Mouse (Mus musculus) stomach, adult 2 months (tissue): Measurements from ENCODE around the gene Vmn1r119. TPM values are rescaled to one million over a fixed set of nuclear protein-coding genes. Genes with fewer than 3 reads are reported as not detected.

ENCODE experiments used
- polyA plus RNA-seq: library from polyadenylated mRNA; depleted of rRNA; stranded (reverse); fragments of >200 nt; gene quantifications from 2 replicates; pipeline ENCODE4 v1.2.3, GENCODE M21; 2012; rRNA removed

Gene Vmn1r119
- not detected in 2 replicates for polyA plus RNA-seq

DNA sequence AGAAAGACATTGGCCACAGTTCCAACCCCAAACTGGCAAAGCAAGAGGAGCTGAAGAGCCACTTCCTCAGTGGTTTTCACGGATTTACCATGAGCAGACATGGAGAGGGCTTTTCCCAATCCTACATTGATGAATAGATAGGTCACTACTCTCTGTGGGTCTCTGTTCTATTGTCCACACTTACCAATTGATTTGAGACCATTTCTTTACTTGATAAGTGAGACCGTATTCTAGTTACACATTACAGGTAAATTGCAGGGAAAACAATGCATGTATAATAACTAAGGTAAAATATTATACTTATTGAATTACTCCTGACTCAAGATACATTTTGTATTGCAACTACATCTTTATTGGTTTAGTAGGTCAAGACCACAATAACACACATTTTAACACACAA is at the start of gene Vmn1r119:
Vmn1r119 (minus strand) TSS at position 101 of the 400 bp plus-strand sequence.

DNA sequence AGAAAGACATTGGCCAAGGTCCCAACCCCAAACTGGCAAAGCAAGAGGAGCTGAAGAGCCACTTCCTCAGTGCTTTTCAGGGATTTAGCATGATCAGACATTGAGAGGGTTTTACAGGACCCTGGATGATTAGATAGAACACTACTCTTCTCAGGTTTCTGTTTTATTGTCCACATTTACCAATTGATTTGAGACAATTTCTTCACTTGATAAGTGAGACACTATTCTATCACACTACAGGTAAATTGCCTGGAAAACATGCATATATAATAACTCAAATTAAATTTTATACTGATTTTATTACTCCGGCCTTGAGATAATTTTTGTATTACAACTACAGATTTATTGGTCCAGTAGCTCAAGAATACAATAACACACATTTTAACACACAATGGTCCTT is 41.4 kb upstream of the Vmn1r119 start, which contains the start of gene Vmn1r120:
Vmn1r120 (minus strand) TSS at position 101 of the 400 bp plus-strand sequence.

Other genes starting within 250 kb of the Vmn1r119 start
- not detected in 2 replicates for gene Vmn1r112, start 241.3 kb downstream of the Vmn1r119 start, polyA plus RNA-seq
- gene Vmn1r113, start 225.2 kb downstream of the Vmn1r119 start, polyA plus RNA-seq = not detected in 2 replicates
- gene Vmn1r114, start 200.3 kb downstream of the Vmn1r119 start, polyA plus RNA-seq = not detected in 2 replicates
- gene Vmn1r115, start 167.5 kb downstream of the Vmn1r119 start, polyA plus RNA-seq = not detected in 2 replicates
- not detected in 2 replicates for gene Vmn1r116, start 140.2 kb downstream of the Vmn1r119 start, polyA plus RNA-seq
- not detected in 2 replicates for gene Vmn1r117, start 128.3 kb downstream of the Vmn1r119 start, polyA plus RNA-seq
- gene Vmn1r118, start 100.1 kb downstream of the Vmn1r119 start, polyA plus RNA-seq = not detected in 2 replicates
- gene Vmn1r120, start 41.3 kb upstream of the Vmn1r119 start, polyA plus RNA-seq = not detected in 2 replicates
- gene Vmn1r121, start 86.1 kb upstream of the Vmn1r119 start, polyA plus RNA-seq = not detected in 2 replicates
- not detected in 2 replicates for gene Vmn1r122, start 121.7 kb upstream of the Vmn1r119 start, polyA plus RNA-seq
- gene Vmn1r123, start 149.7 kb upstream of the Vmn1r119 start, polyA plus RNA-seq = not detected in 2 replicates
- gene Gm5157, start 178.0 kb upstream of the Vmn1r119 start, polyA plus RNA-seq = not detected in 2 replicates
- not detected in 2 replicates for gene Vmn1r124, start 248.2 kb upstream of the Vmn1r119 start, polyA plus RNA-seq